Mouse (Mus musculus): Measurements from ENCODE around the gene Id1.

DNA sequence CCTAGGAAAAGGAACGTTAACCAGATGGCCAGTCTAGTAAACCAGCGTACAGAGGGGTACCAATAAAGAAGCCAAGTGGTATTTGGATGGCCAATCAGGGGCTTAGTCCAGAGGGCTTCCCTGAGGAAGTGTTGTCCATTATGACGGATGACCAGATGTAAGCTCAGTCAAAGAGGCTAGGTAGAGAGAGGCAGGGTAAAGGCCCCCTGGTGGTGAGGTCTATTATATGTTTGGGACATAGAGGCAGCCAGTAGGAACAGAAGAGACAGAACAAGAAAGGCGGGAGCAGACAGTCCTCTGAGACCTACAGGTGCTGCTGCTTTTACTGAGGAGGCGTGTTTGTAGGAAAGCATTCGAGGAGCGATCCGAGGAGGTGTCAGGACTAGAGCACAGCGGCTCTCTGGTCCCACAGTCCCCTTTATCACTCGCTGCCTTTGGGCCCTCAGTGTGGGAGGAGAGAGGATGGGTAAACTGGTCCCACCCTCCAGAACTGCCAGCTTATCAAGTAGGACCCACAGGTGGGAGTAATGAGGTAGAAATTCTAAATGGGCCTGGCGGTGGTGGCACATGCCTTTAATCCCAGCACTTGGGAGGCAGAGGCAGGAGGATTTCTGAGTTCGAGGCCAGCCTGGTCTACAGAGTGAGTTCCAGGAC lies 31.7 kb downstream of the Id1 start:
- TF ChIP-seq MAFK (IDR thresholded peaks at IDR 0.05; ENCODE audit: insufficient read depth, low read depth, low read length) (no peak), ZC3H11A (IDR thresholded peaks at IDR 0.05; ENCODE audit: borderline replicate concordance, low read depth, low read length) (no peak; the same call in 1 of the 2 replicates)
